Mouse (Mus musculus): ENCODE results near the gene Dnajb3.

- no peak for TF ChIP-seq CTCF (IDR thresholded peaks at IDR 0.05; ENCODE audit: low read depth)
- TF ChIP-seq EP300 (IDR thresholded peaks at IDR 0.05; ENCODE audit: low read depth) = no peak
Measured at GRCm38 (mm10) chr1:88250023-88250422, 44.4 kb upstream of the Dnajb3 start.

Measured in liver, embryonic 14.5 days (tissue).